Mouse (Mus musculus) thymus, adult 18-20 months (tissue): ENCODE results near the gene Plod1.
A peak's percentile ranks its signal among the peaks of the same experiment; 100 is the strongest.
"Not testable (repeated sequence)": the region's sequence is repeated elsewhere in the genome, so short reads cannot be mapped to it uniquely, and the experiment has no call there.

Experiments
- DNase-seq, 2 experiments: peaks; one replicate each; pipeline ENCODE4 v3.0.0; 2022; ENCODE audit warnings: mixed read lengths in 2 of 2

The Plod1 gene

DNA sequence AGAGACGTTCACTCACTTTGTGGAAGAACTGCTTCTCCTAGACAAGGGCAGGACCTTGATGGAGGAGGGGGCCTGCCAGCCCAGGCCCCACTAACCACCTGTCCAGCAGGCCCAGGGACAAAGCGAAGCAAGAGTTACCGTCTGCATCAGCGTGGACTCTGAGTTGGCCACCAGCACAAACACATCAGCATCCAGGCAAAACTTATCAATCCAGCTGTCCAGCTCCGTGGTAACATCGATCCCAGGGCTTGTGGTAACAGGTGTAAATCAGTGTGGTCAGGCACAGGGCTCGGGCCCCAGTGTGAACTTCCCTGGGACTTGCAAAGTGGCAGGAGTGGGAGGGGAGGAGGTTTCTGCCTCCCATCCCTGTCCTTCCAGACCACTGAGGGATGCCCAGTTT lies 49.3 kb downstream of the Plod1 start:
- DNase-seq, result no peak

DNA sequence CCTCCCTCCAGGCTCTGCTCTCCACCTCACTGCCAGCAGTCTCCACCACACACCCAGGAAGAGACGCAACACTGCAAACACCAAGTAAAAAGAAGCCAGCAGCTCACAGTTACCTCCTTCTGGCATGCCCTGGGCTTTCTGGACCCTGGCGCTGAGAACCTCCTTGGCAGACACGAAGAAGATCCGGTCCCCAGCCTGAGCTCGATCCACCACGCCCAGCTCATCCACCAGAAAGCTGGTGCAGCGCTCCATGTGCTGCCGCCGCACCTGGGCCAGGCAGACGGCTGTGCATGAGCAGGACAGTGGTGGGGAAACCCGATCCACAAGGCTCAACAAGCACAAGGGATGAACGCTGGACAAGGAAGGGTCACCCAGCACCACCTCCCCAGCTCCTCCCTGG lies 50.4 kb downstream of the Plod1 start:
- no peak for DNase-seq

DNA sequence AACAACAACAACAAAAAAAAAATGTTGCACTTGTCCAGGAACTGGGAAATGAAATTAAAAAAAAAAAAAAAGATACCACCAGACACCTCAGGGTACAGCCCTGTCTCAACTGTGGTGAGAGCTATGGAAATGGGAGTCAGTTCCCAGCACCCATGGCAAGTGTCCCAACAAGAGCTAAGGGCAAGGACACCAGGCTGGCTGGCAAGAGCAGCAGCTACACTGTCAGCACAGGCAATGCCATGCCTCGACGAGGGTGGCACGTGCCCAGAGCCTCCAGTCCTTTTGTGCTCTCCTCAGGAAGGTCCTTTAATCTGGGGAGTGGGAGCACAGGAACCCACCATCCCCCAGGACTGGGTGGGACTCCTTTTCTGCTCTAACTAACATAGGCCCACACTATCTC lies 52.4 kb downstream of the Plod1 start:
- DNase-seq, result no peak

DNA sequence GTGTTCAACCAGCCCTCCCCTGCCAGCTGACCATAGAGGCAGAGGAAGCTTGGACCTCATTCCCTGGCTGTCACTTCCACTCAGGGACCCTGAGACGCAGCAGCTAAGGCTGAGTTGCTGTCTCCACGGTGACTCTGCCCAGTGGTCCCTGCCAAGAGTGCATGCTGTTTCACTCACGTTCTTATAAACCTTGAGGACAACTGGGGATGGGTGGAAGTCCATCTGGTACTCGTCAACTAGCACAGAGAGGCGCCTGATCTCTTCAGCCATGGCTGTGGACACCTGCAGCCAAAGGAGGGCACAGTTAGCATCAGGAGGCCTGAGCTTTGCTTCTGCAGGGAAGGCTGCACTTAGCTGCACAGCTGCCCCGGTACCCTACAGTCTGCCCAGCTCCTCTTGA lies 53.5 kb downstream of the Plod1 start:
- DNase-seq, result no peak

- DNase-seq, result no peak
Measured at GRCm38 (mm10) chr4:147881792-147882191, 54.8 kb downstream of the Plod1 start.

DNA sequence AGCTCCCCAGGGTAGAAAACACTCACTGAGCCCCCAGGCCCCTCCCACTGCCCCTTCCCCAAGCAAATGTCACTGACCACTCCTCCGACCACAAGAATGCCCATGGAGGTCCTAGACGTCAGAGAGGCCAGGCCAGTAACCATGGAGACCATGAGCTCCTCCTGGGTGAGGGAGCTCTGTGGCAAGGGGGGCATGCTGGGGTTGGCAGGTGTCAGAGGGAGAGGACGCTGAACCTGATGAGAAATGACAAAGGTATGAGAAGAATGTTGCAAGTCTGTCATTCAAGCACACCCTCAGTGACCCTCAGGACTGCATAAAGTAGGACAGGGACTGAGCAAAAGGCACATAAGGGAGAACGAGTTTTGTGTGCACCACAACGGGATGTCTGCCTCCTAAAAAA lies 56.7 kb downstream of the Plod1 start:
- DNase-seq, result no peak

- no peak for DNase-seq
Measured at GRCm38 (mm10) chr4:147879456-147879855, 57.1 kb downstream of the Plod1 start.

GRCm38 (mm10) chr4:147878537-147878936 lies 58.0 kb downstream of the Plod1 start:
- no peak for DNase-seq

DNA sequence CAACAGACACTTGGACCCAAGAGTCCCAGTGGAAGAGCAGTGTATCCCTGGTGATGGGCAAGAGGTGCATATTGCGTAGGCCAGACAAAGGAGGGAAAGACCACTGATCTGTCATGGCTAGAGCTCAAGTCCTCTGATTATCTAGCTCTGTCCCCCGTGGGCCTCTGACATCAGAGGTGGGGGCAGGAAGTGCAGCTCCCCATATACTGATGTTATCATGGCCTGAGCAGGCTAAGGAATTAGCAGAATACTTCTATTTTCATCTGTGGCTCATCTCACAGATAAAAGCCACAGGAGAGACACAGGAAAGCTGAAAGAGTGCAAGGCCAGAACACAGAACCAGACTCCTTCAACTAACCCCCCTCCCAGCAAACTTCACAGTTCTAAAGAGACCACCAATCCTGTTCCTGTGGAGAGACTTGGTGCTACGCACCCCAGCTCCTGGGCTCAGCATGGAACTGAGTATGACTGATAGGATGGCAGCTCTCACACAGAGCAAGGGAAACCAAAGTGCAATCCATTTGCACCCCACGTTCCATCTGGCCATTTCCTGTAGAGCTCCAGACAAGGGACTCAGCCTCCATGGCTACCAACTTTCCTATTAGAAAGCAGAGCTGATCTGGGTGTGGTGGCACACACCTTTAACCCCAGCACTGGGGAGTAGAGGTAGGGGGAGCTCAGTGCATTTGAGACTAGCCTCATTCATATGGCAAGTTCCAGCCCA lies 60.6 kb downstream of the Plod1 start:
- DNase-seq, result no peak

- DNase-seq, result no peak
Measured at GRCm38 (mm10) chr4:147869238-147869637, 67.3 kb downstream of the Plod1 start.

DNA sequence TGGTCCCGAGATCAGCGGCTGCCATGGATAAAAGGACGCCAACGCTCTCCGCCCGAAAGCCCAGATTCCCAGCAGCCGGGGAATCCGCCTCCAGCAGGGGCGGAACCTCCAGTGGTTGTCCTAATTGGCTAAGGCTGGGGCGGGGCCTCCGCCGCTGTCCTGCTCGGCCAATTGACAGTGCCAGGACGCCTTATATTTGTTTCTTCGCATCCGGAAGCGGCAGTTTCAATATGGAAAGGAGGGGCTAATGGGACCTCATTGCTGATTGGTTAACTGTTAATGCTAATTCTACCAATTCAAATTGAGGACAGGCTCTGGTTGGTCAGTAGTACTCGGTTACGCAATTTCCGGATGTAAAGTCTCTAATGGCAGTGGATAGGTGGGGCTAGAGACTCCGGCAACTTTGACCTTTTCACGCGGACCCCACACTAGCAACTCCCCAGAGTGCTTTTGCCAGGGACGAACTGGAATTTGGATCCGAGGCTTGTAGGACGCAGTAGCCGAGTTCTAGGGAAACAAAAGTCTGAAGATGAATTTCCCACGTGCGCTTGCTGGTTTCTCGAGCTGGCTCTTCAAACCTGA lies 68.0 kb downstream of the Plod1 start, which contains the start of the genes Miip and Fv1:
Gene Miip (minus strand): TSS at position 367 of the 582 bp plus-strand sequence.
Gene Fv1 (plus strand): TSS at position 530 of the 582 bp plus-strand sequence.
- peak; percentile 88 to 93 for DNase-seq

GRCm38 (mm10) chr4:147867563-147868449 lies 68.8 kb downstream of the Plod1 start:
- DNase-seq, result no peak

DNA sequence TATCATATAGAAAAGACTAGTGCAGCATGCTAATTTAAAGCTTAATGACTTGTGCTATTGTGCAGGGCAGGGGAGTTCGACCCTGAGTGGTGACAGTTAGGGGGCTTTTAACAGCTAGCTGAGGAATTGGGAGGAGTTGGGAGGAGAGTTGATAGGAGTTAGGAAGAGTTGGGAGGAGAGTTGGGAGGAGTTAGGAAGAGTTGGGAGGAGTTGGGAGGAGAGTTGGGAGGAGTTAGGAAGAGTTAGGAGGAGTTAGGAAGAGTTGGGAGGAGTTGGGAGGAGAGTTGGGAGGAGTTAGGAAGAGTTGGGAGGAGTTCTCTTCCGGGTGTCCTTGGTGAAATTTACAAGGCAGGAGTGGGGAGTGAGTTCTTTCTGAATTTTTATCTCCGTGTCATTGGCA lies 69.8 kb downstream of the Plod1 start:
- DNase-seq, result not testable (repeated sequence)

DNA sequence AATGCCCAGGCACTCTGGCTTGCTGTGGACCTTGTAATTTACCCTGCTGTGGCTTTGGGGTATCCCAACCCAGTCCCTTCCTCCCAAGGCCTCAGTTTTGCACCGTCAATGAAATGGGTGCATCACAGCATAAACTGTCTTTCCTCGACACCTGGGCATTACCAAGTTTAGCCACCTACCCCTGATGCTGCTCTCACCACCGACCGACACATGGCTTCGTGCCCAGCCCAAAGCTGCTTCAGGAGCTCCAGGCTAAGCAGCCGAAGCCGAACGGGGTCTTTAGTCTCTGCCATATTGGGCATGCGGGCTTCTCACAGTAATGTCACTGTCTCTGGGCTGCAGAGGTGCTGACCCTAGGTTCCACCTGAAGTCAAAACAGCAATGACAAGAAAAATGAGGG lies 70.5 kb downstream of the Plod1 start:
- no peak for DNase-seq

DNA sequence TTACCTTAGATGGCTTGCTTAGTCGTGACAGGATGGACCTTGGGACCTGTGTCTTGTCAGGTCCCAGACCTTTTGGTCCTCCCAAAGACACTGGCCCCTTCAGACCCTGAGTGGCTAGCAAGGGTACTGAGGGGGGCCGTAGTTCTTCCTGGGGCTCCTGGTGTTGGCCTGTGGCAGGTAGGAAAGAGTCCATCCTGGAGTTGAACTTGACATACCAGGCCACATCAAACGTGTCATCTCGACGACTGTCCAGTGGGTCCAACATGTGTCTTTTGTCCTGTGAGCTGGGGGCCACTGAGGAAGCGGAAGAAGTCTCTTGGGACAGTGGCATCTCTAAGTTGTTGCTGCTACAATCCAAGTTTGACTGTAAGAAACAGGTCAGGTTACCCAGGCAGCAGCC lies 70.9 kb downstream of the Plod1 start:
- no peak for DNase-seq

DNA sequence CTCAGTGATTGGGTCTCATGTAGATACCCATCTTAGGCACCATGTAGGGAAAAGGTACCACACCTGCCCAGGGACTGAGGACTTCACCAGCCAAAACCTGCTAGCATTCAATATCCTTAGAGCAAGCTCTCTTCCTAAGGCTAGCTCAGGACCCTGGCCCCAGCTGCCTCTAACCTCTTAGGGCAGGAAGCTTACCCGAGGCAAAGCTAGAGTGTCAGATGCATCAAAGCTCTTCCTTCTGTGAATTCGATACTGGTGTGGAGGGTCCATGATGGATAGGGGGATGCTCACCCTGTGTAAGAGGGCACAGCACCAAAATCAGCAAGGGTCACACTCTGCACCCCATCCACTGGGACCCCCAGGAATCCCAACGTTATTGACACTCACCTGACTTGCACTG lies 74.5 kb downstream of the Plod1 start:
- no peak for DNase-seq
